Mouse (Mus musculus): ENCODE measurements around the gene Usb1. TPM values are rescaled to one million over a fixed set of nuclear protein-coding genes. Genes with fewer than 3 reads are reported as not detected.

Gene Usb1
- polyA plus RNA-seq, 1 experiment from 2014 or later, result 13.0 TPM

- 59% methylated on average over 1 of the region's 1 CpGs for WGBS (ENCODE audit: insufficient replicate concordance)
- H3K27me3 ChIP-seq, result peaks cover 18% of the 10 kb centered on the region
Observed at GRCm38 (mm10) chr8:95315350-95315749, 16.7 kb upstream of the Usb1 start.

GRCm38 (mm10) chr8:95320224-95321139 lies 11.6 kb upstream of the Usb1 start:
- DNase-seq, result peak; percentile 43
- Histone ChIP-seq H3K36me3 (peaks cover under 1% of the 10 kb centered on the region; the same call in 1 of the 2 replicates), H3K4me2 (peak overlapping the region; percentile 74), H3K9ac (peak overlapping the region; percentile 39; the same call in 1 of the 2 replicates), H3K4me1 (replicated peaks) (peaks cover 11% of the 10 kb centered on the region), H3K4me3 (replicated peaks) (peak overlapping the region; percentile 50), H3K27ac (no peak overlapping the region), H3K9me3 (replicated peaks) (no peaks in the 10 kb centered on the region), H3K27me3 (peaks cover 40% of the 10 kb centered on the region)
- peak; percentile 41; the same call in 1 of the 2 replicates for ATAC-seq (ENCODE audit: low read depth)
- WGBS (ENCODE audit: insufficient replicate concordance), result 3% methylated on average over 41 of the region's 41 CpGs

More at GRCm38 (mm10) chr8:95315350-95315749, 16.7 kb upstream of the Usb1 start:
- Histone ChIP-seq H3K4me2 (no peak overlapping the region), H3K4me3 (replicated peaks) (no peak overlapping the region), H3K9me3 (replicated peaks) (no peaks in the 10 kb centered on the region), H3K4me1 (replicated peaks) (peaks cover 8% of the 10 kb centered on the region; the same call in 1 of the 2 replicates), H3K36me3 (no peaks in the 10 kb centered on the region), H3K27ac (no peak overlapping the region), H3K9ac (no peak overlapping the region)
- no peak for ATAC-seq (ENCODE audit: low read depth)
- DNase-seq, result no peak

- H3K36me3 ChIP-seq, result peaks cover 26% of the 10 kb centered on the region
- 72% methylated on average over 3 of the region's 3 CpGs for WGBS (ENCODE audit: insufficient replicate concordance)
- H3K9ac ChIP-seq, result no peak overlapping the region
- peaks cover 38% of the 10 kb centered on the region for H3K27me3 ChIP-seq
- DNase-seq (no peak), ATAC-seq (ENCODE audit: low read depth) (no peak)
- H3K4me1 ChIP-seq (replicated peaks), result peaks cover 11% of the 10 kb centered on the region
- H3K27ac ChIP-seq, result no peak overlapping the region
- no peak overlapping the region for H3K4me2 ChIP-seq
- H3K4me3 ChIP-seq (replicated peaks), result no peak overlapping the region
- no peaks in the 10 kb centered on the region for H3K9me3 ChIP-seq (replicated peaks)
Observed at GRCm38 (mm10) chr8:95323201-95323600, 8.9 kb upstream of the Usb1 start.

- WGBS (ENCODE audit: insufficient replicate concordance), result 63% methylated on average over 5 of the region's 5 CpGs
- Histone ChIP-seq H3K4me3 (replicated peaks) (no peak overlapping the region), H3K27me3 (peaks cover 29% of the 10 kb centered on the region), H3K9me3 (replicated peaks) (no peaks in the 10 kb centered on the region), H3K4me2 (no peak overlapping the region), H3K4me1 (replicated peaks) (peaks cover 12% of the 10 kb centered on the region), H3K27ac (no peak overlapping the region), H3K9ac (no peak overlapping the region), H3K36me3 (peaks cover 40% of the 10 kb centered on the region)
- DNase-seq, result no peak
- ATAC-seq (ENCODE audit: low read depth), result no peak
Observed at GRCm38 (mm10) chr8:95324646-95325045, 7.4 kb upstream of the Usb1 start.

- Histone ChIP-seq H3K9ac (no peak overlapping the region), H3K27me3 (peaks cover 7% of the 10 kb centered on the region), H3K4me2 (no peak overlapping the region), H3K36me3 (peaks cover 40% of the 10 kb centered on the region), H3K9me3 (replicated peaks) (no peaks in the 10 kb centered on the region), H3K4me1 (replicated peaks) (peaks cover 19% of the 10 kb centered on the region), H3K27ac (no peak overlapping the region), H3K4me3 (replicated peaks) (no peak overlapping the region)
- 80% methylated on average over 5 of the region's 5 CpGs for WGBS (ENCODE audit: insufficient replicate concordance)
- no peak for DNase-seq
- ATAC-seq (ENCODE audit: low read depth), result no peak
Observed at GRCm38 (mm10) chr8:95326822-95327221, 5.3 kb upstream of the Usb1 start.

GRCm38 (mm10) chr8:95327866-95328465 lies 4.1 kb upstream of the Usb1 start:
- Histone ChIP-seq H3K4me2 (no peak overlapping the region), H3K27me3 (0 out of 2 replicates have a peak, but pooled peaks cover 3% of the 10 kb centered on the region), H3K4me3 (replicated peaks) (no peak overlapping the region), H3K36me3 (peaks cover 40% of the 10 kb centered on the region), H3K9ac (no peak overlapping the region), H3K27ac (no peak overlapping the region), H3K9me3 (replicated peaks) (no peaks in the 10 kb centered on the region), H3K4me1 (replicated peaks) (peaks cover 28% of the 10 kb centered on the region)
- DNase-seq (no peak), ATAC-seq (ENCODE audit: low read depth) (no peak)
- WGBS (ENCODE audit: insufficient replicate concordance), result 91% methylated on average over 46 of the region's 46 CpGs

GRCm38 (mm10) chr8:95330367-95330766 lies 1.7 kb upstream of the Usb1 start:
- no peaks in the 10 kb centered on the region for H3K27me3 ChIP-seq
- H3K9me3 ChIP-seq (replicated peaks), result no peaks in the 10 kb centered on the region
- H3K27ac ChIP-seq, result no peak overlapping the region
- DNase-seq (no peak), ATAC-seq (ENCODE audit: low read depth) (no peak)
- H3K9ac ChIP-seq, result peak overlapping the region; percentile 85; the same call in 1 of the 2 replicates
- H3K4me3 ChIP-seq (replicated peaks), result peak overlapping the region; percentile 75
- H3K4me1 ChIP-seq (replicated peaks), result peaks cover 33% of the 10 kb centered on the region
- peak overlapping the region; percentile 95 for H3K4me2 ChIP-seq
- H3K36me3 ChIP-seq, result peaks cover 50% of the 10 kb centered on the region
- 6% methylated on average over 1 of the region's 1 CpGs for WGBS (ENCODE audit: insufficient replicate concordance)

GRCm38 (mm10) chr8:95331156-95331719 lies 846 bp upstream of the Usb1 start:
- WGBS (ENCODE audit: insufficient replicate concordance), result under 1% methylated on average over 38 of the region's 38 CpGs
- ATAC-seq (ENCODE audit: low read depth) (peak; percentile 36), DNase-seq (no peak)
- Histone ChIP-seq H3K4me1 (replicated peaks) (peaks cover 33% of the 10 kb centered on the region), H3K27me3 (no peaks in the 10 kb centered on the region), H3K4me3 (replicated peaks) (peak overlapping the region; percentile 75), H3K4me2 (peak overlapping the region; percentile 95), H3K36me3 (peaks cover 43% of the 10 kb centered on the region), H3K9ac (peak overlapping the region; percentile 85), H3K9me3 (replicated peaks) (no peaks in the 10 kb centered on the region), H3K27ac (peak overlapping the region; percentile 93)

- peaks cover 33% of the 10 kb centered on the region for H3K4me1 ChIP-seq (replicated peaks)
- peak overlapping the region; percentile 85 for H3K9ac ChIP-seq
- no peak for ATAC-seq (ENCODE audit: low read depth)
- WGBS (ENCODE audit: insufficient replicate concordance), result 22% methylated on average over 21 of the region's 21 CpGs
- peak overlapping the region; percentile 93 for H3K27ac ChIP-seq
- H3K4me2 ChIP-seq, result peak overlapping the region; percentile 95
- no peaks in the 10 kb centered on the region for H3K27me3 ChIP-seq
- peaks cover 39% of the 10 kb centered on the region for H3K36me3 ChIP-seq
- DNase-seq, result no peak
- H3K9me3 ChIP-seq (replicated peaks), result no peaks in the 10 kb centered on the region
- H3K4me3 ChIP-seq (replicated peaks), result peak overlapping the region; percentile 75
Observed at GRCm38 (mm10) chr8:95332437-95333199, 534 bp downstream of the Usb1 start.

- DNase-seq (no peak), ATAC-seq (ENCODE audit: low read depth) (no peak)
- no peaks in the 10 kb centered on the region for H3K9me3 ChIP-seq (replicated peaks)
- no peak overlapping the region for H3K27ac ChIP-seq
- no peak overlapping the region for H3K4me2 ChIP-seq
- no peak overlapping the region for H3K4me3 ChIP-seq (replicated peaks)
- no peaks in the 10 kb centered on the region for H3K27me3 ChIP-seq
- 49% methylated on average over 1 of the region's 1 CpGs for WGBS (ENCODE audit: insufficient replicate concordance)
- H3K4me1 ChIP-seq (replicated peaks), result peaks cover 22% of the 10 kb centered on the region
- H3K9ac ChIP-seq, result no peak overlapping the region
- peaks cover 25% of the 10 kb centered on the region for H3K36me3 ChIP-seq
Observed at GRCm38 (mm10) chr8:95335706-95336105, 3.6 kb downstream of the Usb1 start.

GRCm38 (mm10) chr8:95336363-95336762 lies 4.3 kb downstream of the Usb1 start:
- ATAC-seq (ENCODE audit: low read depth) (no peak), DNase-seq (no peak)
- Histone ChIP-seq H3K4me2 (no peak overlapping the region), H3K9ac (no peak overlapping the region), H3K27ac (no peak overlapping the region), H3K9me3 (replicated peaks) (no peaks in the 10 kb centered on the region), H3K4me1 (replicated peaks) (peaks cover 16% of the 10 kb centered on the region), H3K4me3 (replicated peaks) (no peak overlapping the region), H3K27me3 (no peaks in the 10 kb centered on the region), H3K36me3 (peaks cover 25% of the 10 kb centered on the region)

Data from liver, embryonic 13.5 days (tissue).